Mouse (Mus musculus): Measurements from ENCODE around the gene Helt.
"Not testable (repeated sequence)": the region's sequence is repeated elsewhere in the genome, so short reads cannot be mapped to it uniquely, and the experiment has no call there.

Gene Helt

DNA sequence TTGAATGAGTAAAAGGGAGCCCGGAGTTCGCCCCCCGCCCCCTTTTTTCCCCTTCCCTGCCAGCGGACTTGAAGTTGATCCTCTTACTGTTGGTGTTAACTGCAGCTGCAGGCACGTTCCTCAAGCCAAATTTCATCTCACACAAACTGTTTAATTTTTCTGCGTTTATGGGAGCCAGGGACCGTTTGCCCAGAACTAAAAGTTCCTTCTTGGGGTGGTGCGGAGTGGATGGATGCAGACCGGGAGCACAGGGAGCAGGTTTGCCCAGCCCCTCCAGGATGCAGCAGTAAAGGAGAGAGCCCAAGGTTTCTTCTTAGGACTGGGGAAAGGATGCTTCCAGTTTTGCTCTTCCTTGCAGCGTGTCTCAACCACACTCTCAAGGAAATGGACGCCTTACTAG is 2.1 kb upstream of the Helt start:
- no peak for DNase-seq (ENCODE audit: low spot score in 2 of 2)

DNA sequence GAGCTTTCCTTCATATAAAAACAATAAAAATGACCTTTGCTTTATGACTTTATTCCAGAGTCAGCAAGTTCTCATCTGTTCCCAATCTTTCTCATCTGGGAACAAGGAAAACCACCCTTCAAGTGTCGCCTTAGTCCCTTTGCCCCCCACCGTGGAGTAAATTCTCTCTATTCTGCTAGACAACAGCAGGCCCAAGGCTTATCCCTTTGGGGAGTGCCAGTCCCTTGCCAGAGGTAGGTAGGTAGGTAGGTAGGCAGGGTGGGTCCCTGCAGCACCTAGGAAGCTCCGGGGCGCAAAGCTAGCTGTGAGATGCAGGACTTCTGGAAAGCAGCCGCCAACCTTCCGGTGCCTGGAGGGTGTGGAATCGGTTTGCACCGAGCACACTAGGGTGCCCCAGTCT is 1.5 kb upstream of the Helt start:
- DNase-seq (ENCODE audit: low spot score in 2 of 2), result no peak

DNA sequence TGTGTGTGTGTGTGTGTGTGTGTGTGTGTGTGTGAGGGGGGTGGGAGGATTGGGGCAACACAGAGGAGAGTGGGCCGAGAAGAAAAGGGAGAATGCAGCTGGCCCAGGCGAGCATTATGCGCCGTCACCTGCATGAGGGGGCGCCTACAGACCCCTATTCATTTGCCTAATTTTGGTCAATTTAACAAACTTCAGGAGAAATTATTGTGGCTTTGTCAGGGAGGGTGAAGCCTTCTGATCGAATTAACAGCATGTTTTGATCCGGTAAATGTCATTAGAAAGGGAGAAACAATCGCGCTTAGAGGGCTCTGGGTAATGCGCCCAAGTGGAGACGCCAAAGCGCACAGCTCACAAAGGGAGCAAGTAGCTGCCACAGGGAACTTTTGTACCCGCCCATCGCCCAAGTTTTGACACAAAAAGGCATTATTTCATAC is 647 bp upstream of the Helt start:
- DNase-seq (ENCODE audit: low spot score in 2 of 2), result no peak

DNA sequence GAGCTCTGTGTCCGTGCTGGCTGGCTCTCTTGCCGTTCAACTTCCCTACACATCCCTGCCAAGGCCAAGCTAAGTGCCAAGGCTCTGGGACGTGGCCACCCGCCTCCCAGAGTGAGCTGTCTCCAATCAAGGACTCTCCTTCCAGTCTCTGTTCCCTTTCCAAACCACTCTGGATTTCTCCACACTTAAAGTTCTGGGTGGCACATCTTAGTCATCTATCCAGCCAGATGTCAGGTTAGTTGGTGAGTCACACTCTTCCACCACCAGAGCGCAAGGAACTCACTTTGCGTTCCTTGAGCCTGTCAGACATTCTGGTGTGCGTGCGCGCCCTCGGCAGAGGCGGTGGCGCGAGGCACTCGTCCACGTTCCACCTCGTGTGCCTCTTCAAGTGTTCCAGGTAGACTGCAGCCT is 725 bp downstream of the Helt start:
- DNase-seq (ENCODE audit: low spot score in 2 of 2), result peak in 1 of 2 experiments; percentile 20

DNA sequence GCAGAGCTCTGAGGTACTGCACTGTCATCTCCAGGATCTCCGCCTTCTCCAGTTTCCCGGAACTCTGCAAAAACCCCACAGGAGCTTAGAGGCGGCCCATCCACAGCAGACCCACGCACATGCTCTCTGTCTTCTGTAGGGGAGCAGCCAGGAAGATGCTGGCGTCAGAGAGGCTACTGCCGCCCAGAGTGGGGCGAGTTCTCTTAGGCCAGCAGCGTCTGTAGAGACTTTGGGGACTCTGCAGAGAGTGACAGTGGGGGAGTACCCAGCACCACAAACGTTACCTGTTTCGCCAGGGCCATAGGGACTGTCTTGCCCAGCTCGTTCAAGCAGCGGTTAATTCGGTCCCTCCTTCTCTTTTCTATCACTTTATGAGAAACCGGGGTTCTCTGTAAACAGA is 1.3 kb downstream of the Helt start:
- DNase-seq (ENCODE audit: low spot score in 2 of 2), result no peak

DNA sequence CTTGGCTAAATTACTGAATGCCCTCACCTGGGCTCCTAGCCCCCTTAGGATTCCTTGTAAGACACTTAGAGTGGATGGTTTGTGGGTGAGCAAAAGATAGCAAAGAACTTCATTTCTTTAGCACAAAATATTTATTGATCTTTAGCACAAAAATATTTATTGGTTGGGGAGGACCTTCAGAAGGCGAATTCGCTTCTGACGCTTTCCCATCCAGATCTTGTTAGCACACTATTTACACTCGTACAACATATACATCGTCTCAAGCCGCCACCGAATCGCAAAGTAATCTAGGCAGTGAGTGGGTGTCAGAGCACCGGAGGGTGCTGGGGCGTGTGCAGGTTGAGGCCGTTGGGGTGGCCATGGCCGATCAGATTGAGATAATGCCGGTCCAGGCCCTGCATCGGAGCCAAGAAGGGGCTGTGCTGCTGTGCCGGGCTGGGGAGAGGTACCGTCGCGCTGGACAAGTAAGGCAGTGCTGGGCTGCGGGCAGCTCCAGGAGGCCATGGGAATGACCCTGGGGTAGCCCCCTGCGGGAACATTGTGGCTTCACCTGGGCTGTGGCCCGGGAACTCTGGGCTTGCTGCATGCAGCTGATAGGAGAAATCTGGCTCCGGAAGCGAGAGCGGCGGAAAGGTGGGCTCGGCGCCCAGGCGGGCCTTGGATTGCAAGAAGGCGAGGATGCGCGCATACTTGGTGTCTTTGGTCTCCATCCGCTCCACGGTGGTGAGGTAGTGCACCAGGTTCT is 2.4 kb downstream of the Helt start:
- no peak for DNase-seq (ENCODE audit: low spot score in 2 of 2)

DNA sequence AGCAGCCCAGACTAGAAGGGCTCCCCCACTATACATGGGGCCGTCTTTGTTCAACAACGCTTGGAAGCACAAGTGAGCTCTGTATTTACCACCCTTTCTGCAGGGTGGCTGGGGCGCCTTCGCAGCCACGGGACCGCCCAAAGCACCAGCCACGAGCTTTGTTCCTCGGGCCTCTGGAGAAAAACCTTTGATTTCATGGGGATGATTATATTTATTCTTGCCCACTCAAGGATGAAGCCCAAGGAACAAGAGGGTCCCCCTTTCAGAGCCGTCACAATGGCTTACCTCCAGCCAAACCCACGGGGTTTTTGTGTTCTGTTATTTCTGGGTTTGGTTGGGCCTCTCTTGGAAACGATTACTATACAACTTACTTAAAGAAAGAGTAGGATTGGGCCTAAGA is 5.2 kb downstream of the Helt start:
- DNase-seq (ENCODE audit: low spot score in 2 of 2), result no peak

DNA sequence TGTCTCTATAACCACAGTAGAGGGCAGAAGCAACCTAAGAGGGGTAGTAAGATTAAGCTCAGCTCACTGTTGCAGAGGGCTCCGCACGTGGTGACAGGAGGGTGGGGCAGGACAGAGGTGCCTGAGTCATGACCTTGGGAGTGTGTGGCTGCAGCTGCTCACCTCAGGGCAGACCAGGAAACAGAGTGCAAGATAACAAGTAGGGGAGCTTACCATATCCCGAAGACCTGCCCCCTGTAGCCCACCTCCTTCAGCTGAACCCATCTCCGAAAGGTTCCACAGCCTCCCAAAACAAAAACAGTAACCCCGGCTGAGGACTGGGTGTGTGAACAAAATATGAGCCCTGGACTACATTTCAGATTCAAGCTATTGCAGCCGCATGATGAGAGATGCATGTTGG is 6.5 kb downstream of the Helt start:
- DNase-seq (ENCODE audit: low spot score in 2 of 2), result no peak

DNA sequence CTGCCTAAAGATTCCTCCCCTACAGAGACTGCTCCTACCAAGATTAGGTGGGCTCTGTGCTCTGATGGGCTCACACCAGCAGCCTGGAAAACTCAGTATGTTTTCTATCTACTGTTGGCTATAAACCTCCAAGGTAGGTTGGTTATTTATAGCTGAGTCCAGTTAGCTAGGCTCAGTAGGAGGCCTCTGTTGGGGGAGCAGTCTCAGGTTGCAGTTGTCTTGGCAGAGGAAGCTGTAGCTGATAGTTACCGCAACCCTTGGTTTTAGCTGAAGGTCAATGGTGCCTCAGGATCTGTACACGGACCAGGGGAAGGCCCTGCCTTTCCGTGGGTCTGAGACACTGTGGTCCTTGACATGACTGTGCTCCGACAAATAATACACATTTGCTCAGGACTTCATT is 8.5 kb downstream of the Helt start:
- no peak for DNase-seq (ENCODE audit: low spot score in 2 of 2)

DNA sequence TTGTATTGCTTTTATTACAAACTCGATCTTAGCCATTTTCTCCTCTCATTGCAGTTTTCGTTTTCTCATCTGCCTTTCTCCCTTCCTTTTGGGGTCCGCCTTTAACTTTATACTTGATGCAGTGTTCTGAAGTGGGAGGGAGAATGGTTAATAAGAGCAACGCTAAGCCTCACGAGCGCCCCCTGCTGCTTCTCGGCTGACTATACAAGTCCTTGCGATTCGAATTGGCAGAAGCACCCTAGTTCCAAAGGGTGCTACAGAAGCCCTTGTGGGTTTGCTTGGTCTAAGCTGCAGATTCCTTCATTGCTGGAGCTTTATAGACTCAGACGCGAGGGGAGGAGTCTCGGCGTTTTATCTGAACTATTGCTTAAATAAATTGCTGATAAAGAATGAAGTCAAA is 12.9 kb downstream of the Helt start:
- peak in 1 of 2 experiments; percentile 50 for DNase-seq (ENCODE audit: low spot score in 2 of 2)

DNA sequence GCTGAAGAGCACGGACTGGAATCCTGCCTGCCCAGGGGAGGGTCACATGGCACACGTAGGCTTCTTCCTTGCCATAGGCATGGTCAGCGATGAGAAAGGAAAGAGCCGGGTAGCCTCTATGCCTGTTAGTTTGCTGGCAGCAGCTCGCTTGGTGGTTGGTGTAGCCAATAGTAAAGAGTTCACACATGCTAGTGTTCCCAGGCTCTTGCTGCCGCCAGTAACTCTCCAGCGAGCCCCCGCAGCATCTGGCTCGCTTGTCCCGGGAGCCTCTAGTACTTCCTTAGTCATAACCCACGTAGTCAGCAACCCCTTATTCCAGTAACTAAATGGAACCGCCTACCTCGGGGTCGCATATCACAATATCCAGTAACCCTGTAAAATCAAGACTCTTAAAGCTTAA is 17.5 kb downstream of the Helt start:
- DNase-seq (ENCODE audit: low spot score in 2 of 2), result no peak

DNA sequence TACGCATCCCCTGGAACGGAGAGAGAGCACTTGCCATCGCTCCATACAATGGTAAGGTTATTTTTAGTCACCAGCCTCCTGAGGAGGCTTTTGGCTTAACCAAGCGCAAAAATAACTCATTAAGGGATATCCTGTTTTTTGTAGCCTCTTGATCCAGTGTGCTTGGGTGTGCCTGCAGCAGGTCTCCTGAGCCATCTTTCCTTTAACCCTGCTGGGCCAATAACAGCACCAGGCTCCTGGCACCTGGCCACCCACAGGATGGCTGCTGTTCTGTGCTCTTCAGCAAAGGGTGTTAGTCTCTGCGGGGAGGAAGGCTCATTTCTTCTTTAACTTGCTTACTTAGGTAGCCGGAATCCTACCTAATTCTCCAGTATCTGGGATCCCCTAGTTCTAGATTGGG is 23.7 kb downstream of the Helt start:
- DNase-seq (ENCODE audit: low spot score in 2 of 2), result no peak

DNA sequence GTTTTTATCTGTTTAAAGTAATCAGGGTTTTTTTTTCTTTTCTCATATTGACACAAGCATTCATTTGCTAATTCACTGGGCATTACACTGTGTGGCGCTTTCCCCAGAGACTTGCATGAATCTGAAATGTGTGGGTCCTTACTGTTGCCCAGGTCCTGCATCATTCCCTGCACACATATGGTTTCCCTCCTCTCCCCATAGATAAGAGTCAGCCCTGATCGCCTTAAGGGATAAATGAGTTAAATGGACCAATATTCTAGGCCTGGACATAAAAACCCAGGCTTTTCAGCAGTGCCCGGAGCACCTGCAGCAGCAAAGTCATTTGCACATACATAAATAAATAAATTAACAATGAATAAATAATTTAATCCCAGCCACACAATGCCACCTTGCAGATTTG is 24.3 kb downstream of the Helt start:
- no peak for DNase-seq (ENCODE audit: low spot score in 2 of 2)

DNA sequence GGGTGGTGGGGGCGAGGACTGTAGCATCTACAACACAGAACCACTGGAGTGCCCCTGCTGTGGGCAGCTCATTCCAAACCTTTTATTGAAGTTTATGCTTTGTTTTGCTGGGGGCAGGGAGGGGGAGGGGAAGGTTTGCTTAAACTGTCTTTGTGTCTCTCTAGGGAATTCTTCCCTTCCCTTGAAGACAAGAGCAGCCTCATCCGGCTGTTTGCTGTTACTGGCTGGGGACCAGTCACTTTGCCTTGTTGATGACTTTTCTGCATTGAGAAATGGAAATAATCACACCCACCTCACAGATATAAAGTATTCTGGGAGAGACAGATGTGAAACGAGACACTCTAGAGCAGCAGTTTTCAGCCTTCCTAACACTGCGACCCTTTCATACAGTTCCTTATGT is 27.7 kb downstream of the Helt start:
- no peak for DNase-seq (ENCODE audit: low spot score in 2 of 2)

DNA sequence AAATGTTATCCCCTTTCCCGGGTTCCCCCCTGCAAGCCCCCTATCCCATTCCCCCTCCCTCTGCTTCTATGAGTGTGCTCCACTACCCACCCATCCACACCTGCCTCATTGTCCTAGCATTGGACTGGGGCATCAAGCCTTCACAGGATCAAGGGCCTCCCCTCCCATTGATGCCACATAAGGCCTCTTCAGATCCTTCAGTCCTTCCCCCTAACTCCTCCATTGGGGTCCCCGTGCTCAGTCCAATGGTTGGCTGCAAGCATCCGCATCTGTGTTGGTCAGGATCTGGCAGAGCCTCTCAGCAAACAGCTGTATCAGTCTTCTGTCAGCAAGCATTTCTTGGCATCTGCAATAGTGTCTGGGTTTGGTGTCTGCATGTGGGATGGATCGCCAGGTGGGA is 30.3 kb downstream of the Helt start:
- not testable (repeated sequence) for DNase-seq (ENCODE audit: low spot score in 2 of 2)

DNA sequence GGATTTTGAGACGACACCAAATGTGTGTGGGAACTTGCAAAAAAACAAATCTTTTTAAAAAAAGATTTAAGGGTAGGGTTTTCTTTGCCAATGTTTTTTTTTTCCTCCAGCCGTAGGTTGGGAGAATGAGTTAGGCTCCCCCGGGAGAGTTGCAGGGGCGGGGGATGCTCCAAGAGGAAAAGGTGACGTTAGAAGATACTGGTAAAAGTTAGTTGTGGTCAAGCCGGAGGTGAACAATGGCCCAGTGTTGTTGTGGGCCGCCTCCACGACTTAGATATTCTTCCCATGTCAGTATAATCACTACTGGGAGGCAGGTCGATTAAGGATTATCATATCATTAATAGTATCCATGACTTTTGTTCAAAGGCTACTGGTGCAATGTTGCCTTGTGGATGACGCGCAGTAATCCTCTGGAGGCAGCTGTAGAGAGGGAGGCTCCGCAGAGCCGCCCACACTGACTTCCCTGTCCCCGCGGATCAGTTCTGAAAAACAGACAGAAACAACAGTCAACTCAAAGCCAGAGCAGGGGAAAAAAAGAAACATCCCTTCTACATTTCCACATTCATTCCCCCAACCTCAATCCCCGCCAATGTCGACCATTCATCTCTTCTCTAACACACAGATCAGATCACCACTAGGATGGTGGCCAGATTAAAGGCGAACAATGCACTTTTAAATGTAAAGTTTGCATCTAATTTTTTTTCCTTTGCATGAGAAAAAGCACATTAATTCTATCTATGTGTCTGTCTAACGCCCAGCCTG is 36.4 kb downstream of the Helt start:
- no peak for DNase-seq (ENCODE audit: low spot score in 2 of 2)

DNA sequence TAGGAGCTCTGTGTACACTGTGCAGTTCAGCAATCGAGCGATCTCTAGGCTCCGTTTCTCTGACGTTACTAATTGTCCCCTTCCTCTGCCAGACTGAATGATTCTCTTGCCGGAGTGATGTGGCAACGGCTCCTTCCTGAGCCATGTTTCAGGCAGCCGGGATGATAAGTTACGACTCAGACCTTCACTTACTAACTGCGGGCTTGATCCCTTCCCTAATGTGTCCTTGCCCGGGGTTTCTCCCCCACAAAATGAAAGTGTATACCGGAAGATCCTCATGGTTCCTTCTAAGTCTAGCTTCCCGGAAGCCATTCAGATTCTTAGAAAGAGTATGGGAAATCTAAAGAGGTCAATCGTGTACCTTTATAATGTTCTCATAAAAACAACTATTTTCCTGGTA is 42.0 kb downstream of the Helt start:
- no peak for DNase-seq (ENCODE audit: low spot score in 2 of 2)

DNA sequence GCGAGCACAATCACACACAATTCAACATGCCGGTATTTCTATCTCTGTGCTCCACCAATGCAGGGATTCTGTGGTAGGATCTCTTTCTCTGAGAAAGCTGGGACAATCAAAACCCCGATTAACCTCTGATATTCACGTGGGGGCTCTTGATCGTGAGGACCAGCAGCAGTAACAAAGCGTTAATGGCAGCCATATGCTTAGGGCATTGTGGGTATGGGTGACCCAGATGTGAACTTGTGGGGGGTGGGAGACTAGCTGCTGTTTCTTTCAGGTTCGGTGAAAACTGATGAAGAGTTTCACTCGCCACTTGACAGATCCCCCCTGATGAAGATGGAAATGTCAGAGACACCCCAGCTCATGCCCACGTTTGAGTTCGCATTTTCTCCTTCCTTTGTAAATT is 42.9 kb downstream of the Helt start:
- no peak for DNase-seq (ENCODE audit: low spot score in 2 of 2)

DNA sequence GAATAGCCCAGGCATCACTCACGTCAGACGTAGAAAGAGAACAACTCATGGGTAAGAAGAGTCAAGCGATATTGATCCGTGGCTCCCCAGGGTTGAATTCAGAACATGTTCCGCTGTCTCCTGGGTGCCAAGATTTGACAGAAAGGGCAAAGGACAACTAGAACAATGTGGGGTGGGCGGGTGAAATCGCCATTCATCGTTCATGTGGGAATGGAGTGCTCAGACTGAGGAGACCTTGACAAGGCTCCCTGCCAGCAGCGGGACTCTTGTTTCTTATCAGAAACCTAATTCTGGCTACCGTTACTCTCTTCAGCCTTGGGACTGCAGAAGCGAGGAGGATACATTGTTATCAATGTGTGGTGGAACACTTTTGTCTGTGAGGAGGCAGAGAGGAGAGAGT is 48.1 kb downstream of the Helt start:
- no peak for DNase-seq (ENCODE audit: low spot score in 2 of 2)

DNA sequence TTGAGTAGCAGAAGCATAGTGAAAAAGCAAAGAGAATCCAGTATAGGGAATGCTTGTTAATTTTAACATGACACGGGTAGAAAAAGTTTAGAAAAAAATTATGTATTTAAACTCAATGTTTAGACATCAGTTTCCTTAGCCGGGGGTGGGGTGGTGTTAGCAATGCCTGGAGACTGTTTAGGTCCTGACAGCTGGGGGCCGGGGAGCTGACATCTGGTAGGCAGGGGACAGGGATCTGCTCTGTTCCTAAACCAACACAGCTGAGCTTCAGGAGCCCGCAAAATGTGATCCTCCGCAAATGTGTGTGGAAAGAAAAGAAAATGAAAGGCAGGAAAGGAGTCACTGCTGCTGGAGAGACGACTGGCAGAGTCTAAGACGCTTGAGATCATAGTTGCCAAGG is 51.5 kb downstream of the Helt start:
- DNase-seq (ENCODE audit: low spot score in 2 of 2), result no peak
